Mouse (Mus musculus) heart, adult 2 months (tissue): ENCODE measurements around the gene Ms4a8a.

ENCODE experiments used
- CTCF ChIP-seq: fragments of 200-600 bp; IDR thresholded peaks from 2 replicates; pipeline ENCODE4 v1.8.1; 2022; ENCODE audit warnings: antibody characterized with exemption, mild to moderate bottlenecking, moderate library complexity
- EP300 ChIP-seq: fragments of 200-500 bp; IDR thresholded peaks from 2 replicates; pipeline ENCODE4 v1.6.1; 2011; ENCODE audit warnings: low read depth, low read length, control low read depth; ENCODE audit not compliant: insufficient read depth
- POLR2A ChIP-seq: fragments of 200-500 bp; IDR thresholded peaks from 2 replicates; pipeline ENCODE4 v1.6.1; 2011; ENCODE audit warnings: mild to moderate bottlenecking, low read depth, low read length, control low read depth; ENCODE audit not compliant: insufficient read depth

GRCm38 (mm10) chr19:11052877-11053276 is 28.0 kb downstream of the Ms4a8a start:
- TF ChIP-seq CTCF (no peak), POLR2A (no peak), EP300 (no peak)
